Mouse (Mus musculus): ENCODE measurements around the gene Pim1.

- TF ChIP-seq GATA1 (IDR thresholded peaks at IDR 0.05; ENCODE audit: low read length) (no peak), TAL1 (IDR thresholded peaks at IDR 0.05; ENCODE audit: low read length) (no peak)
Observed at GRCm38 (mm10) chr17:29450899-29451840, 39.4 kb upstream of the Pim1 start.

Measured in erythroblast, embryonic 14.5 days (primary cell).